Mouse (Mus musculus) midbrain, embryonic 10.5 days (tissue): Measurements from ENCODE around the gene Stard13. TPM values are rescaled to one million over a fixed set of nuclear protein-coding genes. Genes with fewer than 3 reads are reported as not detected.

Source experiments
- DNase-seq: peaks from one replicate; pipeline ENCODE4 v3.0.0-alpha.2; 2017; ENCODE audit warnings: low spot score
- H3K27ac ChIP-seq: fragments of 300-500 bp; sonication (generic); replicated peaks from 2 replicates; pipeline ENCODE4 v1.5.1; 2016; ENCODE audit warnings: mild to moderate bottlenecking
- H3K27me3 ChIP-seq: fragments of 300-500 bp; sonication (generic); 2 replicates; pipeline ENCODE4 v1.6.1; 2016; ENCODE audit warnings: low read depth, mild to moderate bottlenecking; ENCODE audit not compliant: poor library complexity, severe bottlenecking
- H3K36me3 ChIP-seq: fragments of 300-500 bp; sonication (generic); 2 replicates; pipeline ENCODE4 v1.6.1; 2016; ENCODE audit warnings: mild to moderate bottlenecking, moderate library complexity
- H3K4me1 ChIP-seq: fragments of 300-500 bp; sonication (generic); 2 replicates; pipeline ENCODE4 v1.6.1; 2016
- H3K4me3 ChIP-seq: fragments of 300-500 bp; sonication (generic); 2 replicates; pipeline ENCODE4 v1.5.1; 2016; ENCODE audit warnings: mild to moderate bottlenecking, moderate library complexity
- H3K9me3 ChIP-seq: fragments of 300-500 bp; sonication (generic); replicated peaks from 2 replicates; pipeline ENCODE4 v1.6.1; 2016; ENCODE audit warnings: mild to moderate bottlenecking
- WGBS: fragments of 180-500 bp; shearing (Covaris S2); methylation state at CpG from one replicate; pipeline ENCODE4 v1.1.7; 2016; 5-methylcytosine and 5-hydroxymethylcytosine counted together
- polyA plus RNA-seq: library from polyadenylated mRNA; unstranded; fragments of >200 nt; fragmentation: Nextera tagmentation; extraction: Ambion mirVana; gene quantifications from 2 replicates; pipeline ENCODE4 v1.2.1, GENCODE M21; 2016

Gene Stard13
- polyA plus RNA-seq, 1 experiment from 2014 or later = 2.9 TPM

DNA sequence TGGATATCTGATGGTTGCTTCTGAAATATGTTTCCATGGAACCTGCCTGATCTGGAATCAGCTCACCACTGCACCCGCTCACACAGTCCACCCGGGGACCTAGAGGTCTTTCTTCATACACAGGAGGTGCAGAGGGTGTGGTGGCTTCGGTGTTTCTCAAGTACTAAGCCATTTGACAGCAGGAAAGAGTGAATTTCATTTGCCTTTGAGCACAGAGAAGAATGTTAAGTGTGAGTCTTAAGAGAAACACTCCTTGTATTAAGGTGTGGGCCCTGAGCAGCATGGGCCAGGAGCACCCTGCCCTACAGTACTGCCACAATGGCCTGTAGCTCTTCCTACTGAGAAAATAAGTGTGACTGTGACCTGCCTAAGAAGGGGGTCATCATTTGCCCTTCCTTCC, 65.4 kb downstream of the Stard13 start:
- Histone ChIP-seq H3K9me3 (no peaks in the 10 kb centered on the region), H3K4me3 (no peak overlapping the region), H3K27me3 (no peaks in the 10 kb centered on the region), H3K4me1 (peaks cover 8% of the 10 kb centered on the region), H3K27ac (no peak overlapping the region), H3K36me3 (no peaks in the 10 kb centered on the region)
- no peak for DNase-seq
- WGBS = 89% methylated on average over 3 of the region's 3 CpGs

DNA sequence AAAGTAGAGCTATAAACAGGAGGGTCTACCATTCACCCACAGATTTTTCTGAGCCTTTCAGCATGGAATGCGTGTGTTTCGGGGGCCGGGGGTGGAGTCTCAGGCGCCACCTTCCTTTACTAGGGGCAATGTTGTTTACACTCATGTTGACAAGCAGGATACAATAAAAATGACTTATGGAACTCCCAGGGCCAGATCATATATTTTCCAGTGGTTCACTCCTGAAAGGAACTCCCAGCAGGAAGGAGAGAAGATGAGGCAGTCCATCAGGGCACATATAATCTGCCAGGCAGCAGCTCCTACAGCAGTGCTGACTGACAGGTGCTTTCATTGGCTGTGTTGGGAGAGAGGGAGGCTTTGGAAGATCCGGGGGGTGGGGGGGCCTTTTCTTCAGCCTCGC, 66.0 kb downstream of the Stard13 start:
- 86% methylated on average over 6 of the region's 6 CpGs for WGBS
- Histone ChIP-seq H3K4me3 (no peak overlapping the region), H3K27ac (no peak overlapping the region), H3K4me1 (peaks cover 8% of the 10 kb centered on the region), H3K36me3 (no peaks in the 10 kb centered on the region), H3K27me3 (no peaks in the 10 kb centered on the region), H3K9me3 (no peaks in the 10 kb centered on the region)
- no peak for DNase-seq

DNA sequence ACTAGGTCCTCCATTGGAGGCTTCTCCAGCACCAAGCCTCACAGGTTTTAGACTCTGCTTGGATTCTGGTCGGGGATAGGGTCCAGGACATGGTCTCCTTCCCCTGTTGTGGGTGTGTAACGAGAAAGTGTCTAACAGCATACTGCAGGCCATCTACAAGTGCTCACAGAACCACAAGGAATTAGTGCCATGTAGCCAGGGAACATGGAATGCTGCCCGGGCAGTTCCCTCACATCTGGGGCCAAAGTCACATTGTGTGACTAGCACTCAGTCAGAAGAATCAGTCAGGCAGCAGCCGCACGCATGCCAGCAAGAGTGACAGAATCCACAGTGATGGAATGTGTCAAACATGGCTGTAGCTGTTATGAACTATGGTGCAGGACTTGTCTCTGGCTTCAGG, 67.4 kb downstream of the Stard13 start:
- Histone ChIP-seq H3K27me3 (no peaks in the 10 kb centered on the region), H3K9me3 (no peaks in the 10 kb centered on the region), H3K27ac (no peak overlapping the region), H3K4me3 (no peak overlapping the region), H3K4me1 (peaks cover 8% of the 10 kb centered on the region), H3K36me3 (no peaks in the 10 kb centered on the region)
- WGBS = 83% methylated on average over 5 of the region's 5 CpGs
- no peak for DNase-seq

DNA sequence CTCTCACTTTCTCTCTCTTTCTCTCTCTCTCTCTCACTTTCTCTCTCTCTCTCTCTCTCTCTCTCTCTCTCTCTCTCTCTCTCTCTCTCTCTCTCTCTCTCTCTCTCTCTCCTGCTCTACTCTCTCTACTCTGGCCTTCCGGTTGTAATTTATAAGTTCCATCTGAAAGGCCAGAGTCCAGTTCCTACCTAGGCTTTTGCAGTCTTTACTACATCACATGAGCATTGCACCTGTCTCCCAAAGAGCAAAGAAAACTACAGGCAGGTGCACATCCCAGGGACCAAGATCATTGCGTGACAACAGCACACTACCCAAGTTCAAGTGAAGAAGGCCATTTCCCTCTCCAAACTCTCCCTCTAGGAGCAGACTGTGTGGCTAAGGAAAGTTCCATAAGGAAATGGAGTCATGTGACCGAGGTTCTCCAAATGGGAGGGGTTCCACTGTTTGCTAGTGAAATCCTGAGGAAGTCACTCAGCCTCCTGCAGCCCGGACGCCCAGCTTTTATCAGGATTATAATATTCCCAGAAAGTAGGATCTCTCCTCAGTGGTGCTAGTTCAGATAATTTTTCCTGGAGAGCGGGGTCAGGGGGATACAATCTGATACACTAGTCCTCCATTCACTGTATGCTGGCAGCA, 68.1 kb downstream of the Stard13 start:
- no peak for DNase-seq
- no peaks in the 10 kb centered on the region for H3K9me3 ChIP-seq
- peaks cover 8% of the 10 kb centered on the region for H3K4me1 ChIP-seq
- H3K4me3 ChIP-seq = no peak overlapping the region
- no peak overlapping the region for H3K27ac ChIP-seq
- H3K36me3 ChIP-seq = no peaks in the 10 kb centered on the region
- 91% methylated on average over 6 of the region's 6 CpGs for WGBS
- H3K27me3 ChIP-seq = no peaks in the 10 kb centered on the region

DNA sequence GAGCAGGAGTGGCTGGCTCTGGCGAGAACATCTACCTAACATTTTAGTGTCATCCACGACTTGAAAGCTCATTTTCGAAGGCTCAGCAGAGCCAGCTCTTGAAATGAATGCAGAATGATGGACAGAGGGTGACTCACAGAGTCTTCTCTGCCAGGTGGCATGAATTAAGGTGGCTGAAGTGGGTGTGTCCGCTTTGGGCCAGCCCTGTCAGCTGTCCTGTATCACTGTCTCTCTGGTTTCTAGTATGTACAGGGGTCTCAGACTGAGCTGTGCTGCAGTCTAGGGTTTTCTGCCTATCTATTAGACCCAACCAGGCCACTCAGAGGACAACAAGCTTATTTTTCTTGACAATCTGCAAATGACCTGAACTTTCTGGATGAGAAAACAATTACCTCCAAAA, 68.8 kb downstream of the Stard13 start:
- H3K4me1 ChIP-seq = peaks cover 8% of the 10 kb centered on the region
- 86% methylated on average over 4 of the region's 4 CpGs for WGBS
- DNase-seq = no peak

DNA sequence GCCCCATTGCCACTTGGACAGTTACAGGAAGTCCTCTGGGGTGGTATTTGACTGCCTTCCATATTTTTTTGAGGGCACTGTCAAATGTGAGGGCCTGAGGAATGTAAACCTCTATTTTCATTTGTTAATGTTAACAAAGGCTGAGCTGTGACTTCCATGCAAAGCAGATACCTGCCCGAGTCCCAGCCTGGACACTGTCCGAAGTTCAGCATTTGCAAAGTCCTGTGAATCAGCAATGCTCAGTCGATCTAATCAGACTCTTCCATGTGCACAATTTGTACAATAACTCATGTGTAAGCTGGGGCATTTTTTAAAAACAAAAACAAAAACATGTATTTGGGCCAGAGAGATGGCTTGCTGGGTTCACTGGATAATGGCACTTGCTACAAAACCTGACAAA, 71.0 kb downstream of the Stard13 start:
- Histone ChIP-seq H3K9me3 (no peaks in the 10 kb centered on the region), H3K27ac (no peak overlapping the region), H3K27me3 (no peaks in the 10 kb centered on the region), H3K4me3 (no peak overlapping the region), H3K4me1 (peaks cover 8% of the 10 kb centered on the region), H3K36me3 (no peaks in the 10 kb centered on the region)
- no peak for DNase-seq
- WGBS = 92% methylated on average over 3 of the region's 3 CpGs

More for the DNA sequence above, 68.8 kb downstream of the Stard13 start:
- Histone ChIP-seq H3K36me3 (no peaks in the 10 kb centered on the region), H3K27me3 (no peaks in the 10 kb centered on the region), H3K9me3 (no peaks in the 10 kb centered on the region), H3K27ac (no peak overlapping the region), H3K4me3 (no peak overlapping the region)

DNA sequence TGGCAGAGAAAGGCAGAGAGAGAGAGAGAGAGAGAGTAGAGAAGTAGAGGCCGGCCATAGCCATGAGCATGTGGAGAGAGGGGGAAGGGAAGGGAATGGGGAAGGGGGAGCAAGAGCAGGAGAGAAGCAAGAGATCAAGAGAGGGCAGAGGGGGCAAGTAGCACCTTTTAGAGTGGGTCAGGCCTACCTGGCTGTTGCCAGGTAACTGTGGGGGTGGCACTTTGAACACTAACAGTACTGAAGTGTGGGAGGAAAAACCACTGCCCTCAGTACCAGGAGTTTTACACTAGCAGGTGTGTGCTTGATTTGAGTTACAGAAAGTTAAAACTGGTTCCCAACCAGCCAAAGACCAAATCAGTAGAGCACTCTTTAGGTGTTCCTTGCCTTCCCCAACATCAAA, 78.4 kb downstream of the Stard13 start:
- no peaks in the 10 kb centered on the region for H3K9me3 ChIP-seq
- H3K4me3 ChIP-seq = no peak overlapping the region
- no peaks in the 10 kb centered on the region for H3K36me3 ChIP-seq
- 0 out of 2 replicates have a peak overlapping the region, but pooled peaks have one; percentile 38 for H3K27ac ChIP-seq
- H3K4me1 ChIP-seq = peaks cover 10% of the 10 kb centered on the region
- 70% methylated on average over 1 of the region's 1 CpGs for WGBS
- no peaks in the 10 kb centered on the region for H3K27me3 ChIP-seq
- no peak for DNase-seq

DNA sequence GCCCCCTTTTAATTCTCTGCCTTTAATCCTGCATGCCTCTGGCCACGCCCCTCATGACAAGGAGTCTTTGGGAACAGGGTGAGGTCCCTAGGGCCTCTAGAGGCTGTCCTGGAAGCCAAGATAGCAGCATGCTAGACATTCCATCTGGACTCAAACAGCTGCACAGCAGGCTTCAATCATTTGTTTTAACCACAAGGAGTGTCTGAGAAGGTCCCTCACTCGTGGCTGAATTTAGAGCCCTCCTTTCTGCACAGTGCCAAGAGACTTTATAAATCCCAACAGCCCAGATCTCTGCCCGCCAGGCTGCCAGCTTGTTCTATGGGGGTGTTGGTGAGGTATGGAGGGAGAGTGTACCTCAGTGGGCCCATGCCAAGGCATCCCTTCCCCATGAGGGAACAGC, 78.9 kb downstream of the Stard13 start:
- Histone ChIP-seq H3K27ac (0 out of 2 replicates have a peak overlapping the region, but pooled peaks have one; percentile 38), H3K4me1 (peaks cover 10% of the 10 kb centered on the region), H3K36me3 (no peaks in the 10 kb centered on the region), H3K4me3 (no peak overlapping the region), H3K9me3 (no peaks in the 10 kb centered on the region), H3K27me3 (no peaks in the 10 kb centered on the region)
- 51% methylated on average over 3 of the region's 3 CpGs for WGBS
- DNase-seq = no peak

DNA sequence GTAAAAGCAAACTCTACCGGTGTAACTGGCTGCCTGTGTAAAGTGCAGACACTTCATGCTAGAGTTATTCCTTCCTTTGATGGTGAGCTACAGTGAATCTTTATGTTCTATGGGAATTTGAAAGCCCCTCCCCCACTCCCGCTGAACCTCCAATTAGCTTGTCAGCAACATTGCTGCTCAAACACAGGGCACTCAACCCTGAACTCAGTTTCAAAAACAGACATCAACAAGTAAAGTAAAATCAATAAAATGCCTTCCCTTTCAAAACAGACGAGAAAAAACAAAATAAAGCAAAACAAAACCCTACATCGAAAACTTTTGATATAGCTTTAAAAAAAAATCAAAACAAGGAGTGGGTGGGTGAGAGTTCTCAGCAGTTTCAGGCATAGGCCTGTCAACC, 79.6 kb downstream of the Stard13 start:
- Histone ChIP-seq H3K27me3 (no peaks in the 10 kb centered on the region), H3K36me3 (no peaks in the 10 kb centered on the region), H3K4me1 (peaks cover 10% of the 10 kb centered on the region), H3K4me3 (no peak overlapping the region), H3K27ac (no peak overlapping the region), H3K9me3 (no peaks in the 10 kb centered on the region)
- 87% methylated on average over 4 of the region's 4 CpGs for WGBS
- no peak for DNase-seq

DNA sequence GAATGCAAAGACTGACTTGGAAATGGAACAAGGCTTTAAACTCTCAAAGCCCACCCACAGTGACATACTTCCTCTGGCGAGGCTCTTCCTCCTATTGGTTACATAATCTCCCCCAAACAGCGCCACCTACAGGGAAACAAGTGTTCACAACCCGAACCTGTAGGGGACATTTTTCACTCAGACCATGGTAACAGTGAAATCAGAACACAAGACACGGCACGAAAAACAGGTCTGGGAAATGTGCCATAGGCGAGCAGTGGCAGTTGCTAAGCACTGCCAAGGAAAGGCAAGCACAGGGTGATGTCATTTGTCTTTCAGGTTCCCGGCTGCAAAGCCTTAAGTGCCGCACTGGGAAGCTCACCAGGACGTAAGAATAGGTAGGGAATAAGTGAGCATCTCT, 82.1 kb downstream of the Stard13 start:
- WGBS = 94% methylated on average over 9 of the region's 9 CpGs
- no peak overlapping the region for H3K27ac ChIP-seq
- H3K9me3 ChIP-seq = no peaks in the 10 kb centered on the region
- H3K4me1 ChIP-seq = peaks cover 10% of the 10 kb centered on the region
- H3K27me3 ChIP-seq = no peaks in the 10 kb centered on the region
- H3K36me3 ChIP-seq = no peaks in the 10 kb centered on the region
- H3K4me3 ChIP-seq = no peak overlapping the region
- DNase-seq = no peak

DNA sequence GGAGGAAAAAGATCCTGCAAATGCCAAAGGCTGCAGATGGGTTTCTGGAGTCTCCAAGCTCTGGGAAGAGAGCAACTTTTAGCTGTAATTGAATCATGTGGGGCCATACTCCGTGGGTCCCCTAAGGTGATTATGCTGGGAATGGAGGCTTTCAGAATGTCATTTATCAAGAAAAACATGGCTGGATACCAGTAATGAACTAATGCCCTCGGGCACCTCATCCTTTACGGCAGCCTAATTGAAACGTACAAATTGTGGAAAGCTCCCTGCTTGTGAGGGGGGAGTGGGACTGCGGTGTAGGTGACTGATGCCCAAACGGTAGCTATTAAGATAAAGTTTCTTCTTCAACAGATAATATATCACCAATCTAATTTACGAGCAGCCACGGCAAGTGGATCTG, 84.1 kb downstream of the Stard13 start:
- H3K27me3 ChIP-seq = no peaks in the 10 kb centered on the region
- WGBS = 78% methylated on average over 8 of the region's 8 CpGs
- no peak overlapping the region for H3K4me3 ChIP-seq
- H3K9me3 ChIP-seq = no peaks in the 10 kb centered on the region
- no peak overlapping the region for H3K27ac ChIP-seq
- no peaks in the 10 kb centered on the region for H3K36me3 ChIP-seq
- H3K4me1 ChIP-seq = peaks cover 2% of the 10 kb centered on the region; the same call in 1 of the 2 replicates
- DNase-seq = no peak

DNA sequence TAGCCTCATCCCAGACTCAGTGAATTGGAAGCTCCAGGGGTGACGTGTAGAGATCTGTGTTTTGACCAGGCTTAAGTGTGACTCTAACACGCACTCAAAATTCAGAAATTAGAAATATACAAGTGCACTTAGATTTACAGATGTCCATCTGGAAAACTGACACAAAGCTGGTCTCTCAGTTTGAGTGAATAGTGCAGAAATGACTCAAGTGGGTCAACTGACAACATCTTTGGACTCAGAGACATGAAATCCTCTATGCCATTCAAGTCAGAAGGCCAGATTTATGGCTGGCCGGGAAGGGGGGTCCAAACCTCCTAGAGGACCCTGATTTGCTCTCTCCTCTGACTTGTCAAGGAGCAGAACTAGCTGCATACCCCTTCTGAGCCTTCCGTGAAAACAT, 85.6 kb downstream of the Stard13 start:
- Histone ChIP-seq H3K36me3 (no peaks in the 10 kb centered on the region), H3K4me1 (peaks cover 13% of the 10 kb centered on the region), H3K27me3 (no peaks in the 10 kb centered on the region), H3K9me3 (no peaks in the 10 kb centered on the region), H3K27ac (no peak overlapping the region), H3K4me3 (no peak overlapping the region)
- no peak for DNase-seq
- 91% methylated on average over 4 of the region's 4 CpGs for WGBS

DNA sequence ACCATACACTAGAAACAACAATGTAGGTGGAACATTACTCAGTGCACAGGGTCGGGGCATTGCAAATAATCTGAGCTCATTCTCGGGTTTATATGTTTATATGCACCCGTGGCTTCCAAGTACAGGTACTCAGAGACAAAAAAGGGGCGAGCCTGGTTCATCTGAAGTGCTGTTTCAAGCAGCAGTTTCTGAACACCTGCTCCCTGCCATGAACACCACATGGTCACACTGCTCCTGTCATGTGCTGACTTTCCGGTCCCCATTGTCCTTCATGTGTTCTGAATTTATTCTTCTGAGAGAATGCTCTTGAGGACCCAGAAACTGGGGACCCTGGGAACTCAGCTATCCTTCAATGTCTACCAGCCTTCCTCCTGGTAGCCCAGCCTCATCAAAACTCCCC, 87.8 kb downstream of the Stard13 start:
- Histone ChIP-seq H3K4me1 (peaks cover 29% of the 10 kb centered on the region), H3K27ac (no peak overlapping the region), H3K9me3 (no peaks in the 10 kb centered on the region), H3K4me3 (no peak overlapping the region), H3K36me3 (no peaks in the 10 kb centered on the region), H3K27me3 (no peaks in the 10 kb centered on the region)
- 88% methylated on average over 5 of the region's 5 CpGs for WGBS
- DNase-seq = no peak

DNA sequence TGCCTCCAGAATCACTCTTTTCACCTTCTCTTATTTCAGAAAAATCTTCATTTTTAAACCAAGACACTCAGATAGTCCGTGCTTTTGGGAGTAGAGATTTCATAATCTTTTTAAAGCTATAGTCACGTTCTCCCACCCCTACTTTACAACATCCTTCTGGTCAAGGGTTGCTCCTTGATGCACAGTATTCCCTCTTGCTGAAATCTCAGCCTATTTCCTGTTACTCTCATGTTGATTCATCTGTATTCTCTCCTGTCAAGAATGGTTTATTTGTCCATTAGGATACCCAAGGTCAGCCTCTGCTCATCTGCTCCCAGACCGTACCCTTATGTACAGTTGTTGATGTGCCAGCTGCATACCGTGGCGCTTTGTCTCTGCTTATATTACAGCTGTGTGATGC, 89.7 kb downstream of the Stard13 start:
- Histone ChIP-seq H3K4me1 (peaks cover 29% of the 10 kb centered on the region), H3K27me3 (no peaks in the 10 kb centered on the region), H3K36me3 (no peaks in the 10 kb centered on the region), H3K4me3 (no peak overlapping the region), H3K9me3 (no peaks in the 10 kb centered on the region), H3K27ac (peak overlapping the region; percentile 82; the same call in 1 of the 2 replicates)
- DNase-seq = no peak
- 84% methylated on average over 5 of the region's 5 CpGs for WGBS
